Mouse (Mus musculus) gastrocnemius, adult 2 months (tissue): ENCODE results near the gene Hoxd12. TPM values are rescaled to one million over a fixed set of nuclear protein-coding genes. Genes with fewer than 3 reads are reported as not detected.

Experiments
- DNase-seq: peaks from one replicate; pipeline ENCODE4 v3.0.0; 2022
- H3K27ac ChIP-seq: fragments of 200-600 bp; 2 replicates; pipeline ENCODE4 v1.8.1; 2022; ENCODE audit warnings: mild to moderate bottlenecking
- H3K4me3 ChIP-seq: fragments of 200-600 bp; 2 replicates; pipeline ENCODE4 v1.8.1; 2022; ENCODE audit warnings: mild to moderate bottlenecking, moderate library complexity
- CTCF ChIP-seq: fragments of 200-600 bp; IDR thresholded peaks from 2 replicates; pipeline ENCODE4 v1.8.1; 2022; ENCODE audit warnings: antibody characterized with exemption, mild to moderate bottlenecking, moderate library complexity
- intact Hi-C: fragments of 180-260 bp; cut with DNase I; formaldehyde crosslinking; loops from one replicate; pipeline ENCODE4 v1.15.1; 2025
- total RNA-seq, 2 experiments: library from RNA; stranded (reverse); gene quantifications; 2 replicates each; pipeline ENCODE4 v1.2.3; 2021

The Hoxd12 gene
- total RNA-seq, 2 experiments from 2014 or later, result not detected

DNA sequence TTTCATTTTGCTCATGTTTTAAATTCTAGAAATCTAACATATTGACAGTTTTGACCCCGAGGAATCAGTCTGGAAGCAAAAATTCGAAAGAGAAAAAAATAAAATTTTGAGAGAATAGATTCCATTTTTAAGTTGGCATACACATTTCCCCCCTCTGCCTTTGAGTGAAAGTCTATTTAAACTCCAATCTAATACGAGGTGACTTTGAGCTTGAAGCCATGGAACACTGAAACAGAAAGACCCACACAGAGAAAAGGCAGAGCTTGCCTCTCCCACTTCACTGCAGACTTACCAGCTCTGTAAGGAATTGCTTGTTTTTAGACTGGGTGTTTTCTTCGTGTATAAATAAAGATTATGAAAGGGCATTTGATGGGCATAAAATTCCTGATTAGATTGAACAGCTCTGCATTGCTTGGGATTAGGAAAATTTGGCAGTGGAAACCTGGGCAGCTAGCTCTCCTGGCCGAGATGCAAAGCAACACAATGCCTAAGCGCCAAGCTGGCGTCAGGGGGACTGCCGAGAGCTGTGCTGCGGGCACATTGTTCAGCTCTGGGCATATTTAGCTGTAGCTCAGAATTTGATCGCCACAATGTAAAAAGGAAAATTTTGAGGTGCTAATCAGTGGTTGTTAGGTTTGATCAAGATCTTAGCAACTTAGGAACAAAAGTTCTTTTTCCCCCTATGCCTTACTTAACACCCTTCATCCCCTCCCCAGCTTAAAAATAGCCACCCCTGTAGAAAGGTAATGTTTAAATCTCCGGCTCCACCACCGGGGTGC, 14.2 kb downstream of the Hoxd12 start:
- intact Hi-C loops, result no loop called here
- Histone ChIP-seq H3K27ac (no peak overlapping the region; the same call in 1 of the 2 replicates), H3K4me3 (no peak overlapping the region)
- DNase-seq, result no peak
- TF ChIP-seq CTCF, result no peak

DNA sequence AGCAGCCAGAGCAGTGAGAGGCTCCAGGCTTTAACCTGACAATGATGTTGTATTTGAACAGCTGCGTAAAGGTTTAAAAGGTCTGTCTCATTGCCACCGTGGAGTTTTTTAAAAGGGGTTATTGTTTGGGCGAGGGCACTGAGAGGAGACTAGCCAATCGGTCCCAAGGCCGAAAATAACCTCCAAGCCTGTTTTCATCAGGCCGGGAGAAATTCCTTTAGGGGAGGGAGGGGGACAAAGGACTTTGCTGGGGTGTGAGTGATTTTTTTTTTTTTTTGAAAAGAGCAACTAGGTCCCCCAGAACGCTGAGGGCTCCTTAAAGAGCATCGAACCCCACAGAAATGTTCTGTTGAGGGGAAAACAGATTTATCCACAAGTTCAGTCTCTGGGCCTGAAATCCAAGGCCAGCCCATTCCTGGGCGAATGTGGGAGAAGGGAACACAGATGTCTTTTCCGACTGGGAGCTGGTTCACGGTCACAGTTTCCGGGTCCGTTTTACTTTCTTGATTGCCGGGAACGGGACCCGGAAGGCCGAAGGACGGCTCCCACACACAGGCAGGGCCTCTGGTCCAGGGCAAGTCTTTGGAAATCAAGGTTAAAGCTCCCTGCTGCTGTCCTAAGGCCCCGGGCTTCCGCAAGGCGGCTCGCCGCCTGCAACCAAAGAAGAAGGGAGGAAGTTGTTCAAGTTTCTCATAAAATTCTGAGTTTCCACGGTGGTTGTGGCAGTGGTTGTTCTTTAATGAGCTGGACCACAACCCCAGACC, 14.9 kb downstream of the Hoxd12 start:
- H3K4me3 ChIP-seq, result peak overlapping the region; percentile 27
- no peak for TF ChIP-seq CTCF
- intact Hi-C loops, result no loop called here
- peak; percentile 25 for DNase-seq
- H3K27ac ChIP-seq, result peak overlapping the region; percentile 41

DNA sequence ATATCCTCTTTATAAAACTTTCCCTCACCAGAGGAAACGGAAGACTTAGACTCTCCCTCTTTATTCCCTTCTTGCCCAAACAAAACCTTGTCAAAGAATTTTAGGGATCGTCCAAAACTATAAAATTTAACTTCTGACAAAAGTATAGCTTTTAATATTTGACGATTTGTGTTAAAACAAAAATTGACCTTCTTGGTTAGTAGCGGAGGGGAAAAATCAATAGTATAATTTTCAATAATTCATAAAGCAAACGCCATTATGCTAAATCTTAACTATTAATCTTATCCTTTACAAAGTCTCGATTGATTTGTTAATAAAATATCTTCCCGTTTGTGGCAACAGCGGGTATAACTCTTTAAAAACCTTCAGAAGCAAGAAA, 15.5 kb downstream of the Hoxd12 start:
- Histone ChIP-seq H3K27ac (peak overlapping the region; percentile 41), H3K4me3 (peak overlapping the region; percentile 79; the same call in 1 of the 2 replicates)
- DNase-seq, result no peak
- no peak for TF ChIP-seq CTCF
- intact Hi-C loops, result no loop called here

DNA sequence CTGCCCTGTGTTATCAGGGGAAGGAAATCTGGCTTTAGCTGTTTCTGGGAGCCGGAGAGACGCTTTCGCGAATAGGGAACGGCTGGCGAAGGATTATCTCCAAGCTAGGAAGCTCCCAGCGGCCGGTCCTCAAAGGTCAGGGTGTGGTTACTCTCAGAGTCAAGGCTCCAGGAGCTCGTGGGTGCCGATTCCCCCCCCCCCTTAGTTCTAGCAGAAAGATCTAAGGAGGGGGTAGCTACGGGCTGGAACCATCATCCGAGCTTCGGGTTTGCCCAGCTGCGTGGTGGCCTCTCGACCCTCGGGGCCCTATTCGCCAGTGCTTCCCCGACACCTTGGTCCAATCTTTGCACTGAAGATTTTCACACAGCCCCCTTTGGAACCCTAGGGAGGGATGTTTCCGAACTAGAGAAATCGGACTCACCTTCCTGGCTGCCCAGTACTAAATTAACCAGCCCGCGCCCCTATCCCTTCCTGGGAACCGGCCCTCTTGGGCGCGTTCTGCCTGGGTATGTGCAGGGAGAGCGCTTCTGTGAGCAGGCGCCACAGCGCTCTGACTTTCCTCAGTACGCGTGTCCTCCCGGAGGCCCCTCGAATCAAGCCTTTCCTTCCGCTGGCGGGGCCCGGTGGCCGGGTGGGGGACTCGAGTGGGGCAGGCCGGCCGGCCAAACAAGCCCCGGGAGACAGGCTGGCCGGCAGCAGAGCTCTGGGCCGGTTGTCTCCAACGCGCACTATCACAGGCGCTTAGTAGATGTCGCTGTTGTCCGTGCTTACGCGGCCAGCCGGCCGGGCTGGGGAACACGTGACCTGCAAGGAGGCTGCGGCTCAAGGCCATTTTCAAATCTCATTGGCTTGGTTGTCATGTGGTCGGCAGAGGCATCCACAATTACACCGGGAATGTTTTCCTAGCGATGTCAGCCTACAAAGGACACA, 16.5 kb downstream of the Hoxd12 start, which contains the start of gene Hoxd10:
TSS of gene Hoxd10 (plus strand) at position 903 of the 930 bp plus-strand sequence.
- peak; percentile 88 for DNase-seq
- peak; percentile 73 for TF ChIP-seq CTCF
- Histone ChIP-seq H3K27ac (peak within 1 kb of the TSS; percentile 86), H3K4me3 (peak within 1 kb of the TSS; percentile 79)
- intact Hi-C loops, result no loop called here

DNA sequence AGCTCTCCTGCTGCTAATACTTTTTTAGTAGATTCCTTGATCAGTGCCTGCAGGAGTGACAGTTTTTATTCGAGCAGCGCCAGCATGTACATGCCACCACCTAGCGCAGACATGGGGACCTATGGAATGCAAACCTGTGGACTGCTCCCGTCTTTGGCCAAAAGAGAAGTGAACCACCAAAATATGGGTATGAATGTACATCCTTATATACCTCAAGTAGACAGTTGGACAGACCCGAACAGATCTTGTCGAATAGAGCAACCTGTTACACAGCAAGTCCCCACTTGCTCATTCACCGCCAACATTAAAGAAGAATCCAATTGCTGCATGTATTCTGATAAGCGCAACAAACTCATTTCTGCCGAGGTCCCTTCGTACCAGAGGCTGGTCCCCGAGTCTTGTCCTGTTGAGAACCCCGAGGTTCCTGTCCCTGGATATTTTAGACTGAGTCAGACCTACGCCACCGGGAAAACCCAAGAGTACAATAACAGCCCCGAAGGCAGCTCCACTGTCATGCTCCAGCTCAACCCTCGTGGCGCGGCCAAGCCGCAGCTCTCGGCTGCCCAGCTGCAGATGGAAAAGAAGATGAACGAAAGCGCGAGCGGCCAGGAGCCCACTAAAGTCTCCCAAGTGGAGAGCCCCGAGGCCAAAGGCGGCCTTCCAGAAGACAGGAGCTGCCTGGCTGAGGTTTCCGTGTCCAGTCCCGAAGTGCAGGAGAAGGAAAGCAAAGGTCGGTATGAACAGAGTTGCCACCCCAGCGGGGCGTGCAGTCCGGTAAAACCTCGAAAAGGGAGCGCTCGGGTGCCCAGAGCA, 17.4 kb downstream of the Hoxd12 start:
- H3K27ac ChIP-seq, result peak overlapping the region; percentile 86
- intact Hi-C loops, result no loop called here
- peak overlapping the region; percentile 79 for H3K4me3 ChIP-seq
- no peak for DNase-seq
- no peak for TF ChIP-seq CTCF

DNA sequence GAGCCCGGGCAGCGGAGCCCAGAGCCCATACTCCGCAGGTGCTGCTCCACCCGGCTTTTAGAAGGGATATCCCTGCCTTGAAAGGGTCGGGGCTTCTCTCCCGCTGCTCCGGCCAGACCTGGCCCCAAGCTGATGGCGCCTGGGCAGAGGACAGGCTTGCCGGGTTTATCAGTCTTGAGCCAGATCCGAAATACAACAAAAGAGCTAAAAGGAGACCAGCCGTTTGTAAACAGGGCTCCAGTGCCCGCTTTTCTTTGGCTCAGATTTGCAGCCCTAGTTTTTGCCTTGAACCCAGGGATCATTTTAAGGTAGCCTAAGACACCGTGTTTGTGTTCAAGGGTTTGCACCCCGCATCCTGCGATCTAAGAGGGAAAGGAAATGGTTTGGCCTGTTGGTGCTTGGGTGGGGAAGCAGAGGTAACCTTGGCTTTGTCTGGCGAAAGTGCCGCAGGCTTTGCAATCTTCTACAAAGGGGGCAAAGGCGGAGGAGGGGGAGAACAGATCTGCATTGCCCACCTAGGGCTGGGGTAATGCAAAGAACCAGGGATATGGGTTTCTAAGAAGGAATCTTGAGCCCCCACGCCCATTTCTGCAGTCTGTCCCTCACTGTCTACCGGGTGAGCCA, 18.1 kb downstream of the Hoxd12 start:
- intact Hi-C loops, result no loop called here
- H3K4me3 ChIP-seq, result peak overlapping the region; percentile 79
- no peak for TF ChIP-seq CTCF
- H3K27ac ChIP-seq, result peak overlapping the region; percentile 86
- DNase-seq, result no peak

DNA sequence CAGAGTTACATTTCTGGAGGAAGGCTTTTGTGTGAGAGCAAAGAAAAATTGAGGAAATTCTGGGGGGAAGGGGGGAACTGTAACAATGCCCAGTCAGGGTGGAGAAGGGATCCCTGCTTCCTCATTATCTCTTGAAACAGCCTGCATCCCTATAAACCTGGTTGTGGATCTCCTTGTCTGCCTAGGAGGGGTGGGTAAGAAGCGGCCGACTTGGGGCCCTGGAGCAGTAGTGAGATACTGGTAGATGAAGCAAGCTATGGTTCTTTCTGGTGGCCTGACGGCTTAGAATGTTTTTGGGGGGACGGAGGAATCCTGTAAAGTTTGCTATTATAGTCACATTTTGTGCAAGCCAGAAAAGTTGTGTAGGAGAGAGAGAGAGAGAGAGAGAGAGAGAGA, 18.6 kb downstream of the Hoxd12 start:
- Histone ChIP-seq H3K4me3 (peak overlapping the region; percentile 79), H3K27ac (no peak overlapping the region)
- no peak for TF ChIP-seq CTCF
- intact Hi-C loops, result no loop called here
- DNase-seq, result no peak

DNA sequence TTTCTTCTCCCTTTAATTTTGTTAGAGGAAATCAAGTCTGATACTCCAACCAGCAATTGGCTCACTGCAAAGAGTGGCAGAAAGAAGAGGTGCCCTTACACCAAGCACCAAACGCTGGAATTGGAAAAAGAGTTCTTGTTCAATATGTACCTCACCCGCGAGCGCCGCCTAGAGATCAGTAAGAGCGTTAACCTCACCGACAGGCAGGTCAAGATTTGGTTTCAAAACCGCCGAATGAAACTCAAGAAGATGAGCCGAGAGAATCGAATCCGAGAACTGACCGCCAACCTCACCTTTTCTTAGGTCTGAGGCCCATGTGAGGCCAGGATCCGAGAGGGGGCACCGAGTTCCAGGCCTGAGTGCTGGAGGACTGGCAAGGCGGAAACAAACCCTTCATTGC, 19.3 kb downstream of the Hoxd12 start:
- DNase-seq, result no peak
- intact Hi-C loops, result no loop called here
- Histone ChIP-seq H3K4me3 (peak overlapping the region; percentile 17; the same call in 1 of the 2 replicates), H3K27ac (no peak overlapping the region)
- TF ChIP-seq CTCF, result peak; percentile 57

DNA sequence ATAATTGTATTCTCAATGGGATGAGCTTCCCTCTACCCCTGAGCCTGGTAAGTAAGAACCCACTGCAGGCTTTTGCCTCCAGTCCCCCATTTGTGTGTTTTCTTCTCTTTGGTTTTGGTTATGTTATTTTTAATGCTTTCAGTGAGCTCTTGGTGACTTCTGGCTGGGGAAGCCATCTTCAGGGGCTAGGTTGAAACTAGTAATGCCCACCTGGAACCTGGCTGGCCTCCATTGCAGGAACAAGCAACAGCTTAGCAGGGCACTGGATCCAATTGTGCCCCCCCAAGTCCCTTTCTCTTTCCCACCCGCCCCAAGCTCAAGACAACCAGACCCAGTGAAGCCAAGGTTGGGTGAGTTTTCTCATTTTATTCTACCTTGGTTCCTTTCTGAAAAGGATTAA, 20.6 kb downstream of the Hoxd12 start:
- DNase-seq, result no peak
- intact Hi-C loops, result no loop called here
- Histone ChIP-seq H3K27ac (no peak overlapping the region), H3K4me3 (no peak overlapping the region)
- no peak for TF ChIP-seq CTCF

DNA sequence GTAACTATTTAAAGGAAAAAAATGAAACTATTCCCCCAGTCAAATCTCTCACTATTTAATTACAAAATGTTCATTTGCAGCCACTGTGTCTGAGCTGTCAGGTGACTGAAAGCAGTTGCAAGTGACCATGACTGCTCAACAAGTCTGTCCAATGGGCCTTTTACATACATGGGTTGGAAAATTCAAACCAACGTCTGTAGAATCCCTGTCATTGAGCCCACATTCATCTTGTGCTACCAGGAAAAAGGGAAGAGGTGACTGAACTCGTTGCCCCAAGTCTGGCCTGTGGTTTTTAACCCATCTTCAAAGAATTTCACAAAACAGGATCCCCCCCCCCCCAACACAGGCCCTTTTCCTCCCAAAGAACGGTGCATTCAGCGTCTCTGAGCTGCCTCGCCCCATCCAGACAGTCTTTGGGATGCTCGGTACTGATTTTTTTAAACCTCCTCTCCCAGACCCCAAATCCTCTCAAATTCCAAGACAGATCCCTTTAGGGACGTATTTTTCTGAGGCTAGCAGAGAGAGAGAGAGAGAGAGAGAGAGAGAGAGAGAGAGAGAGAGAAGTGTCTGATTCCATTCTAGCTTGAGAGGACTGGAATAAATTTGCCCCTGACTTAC, 21.1 kb downstream of the Hoxd12 start:
- intact Hi-C loops, result no loop called here
- Histone ChIP-seq H3K27ac (no peak overlapping the region), H3K4me3 (no peak overlapping the region)
- DNase-seq, result no peak
- TF ChIP-seq CTCF, result no peak
